Mouse (Mus musculus): ENCODE results near the gene Sar1b. TPM values are rescaled to one million over a fixed set of nuclear protein-coding genes. Genes with fewer than 3 reads are reported as not detected.
A peak's percentile ranks its signal among the peaks of the same experiment; 100 is the strongest.

The Sar1b gene
- total and polyA plus RNA-seq, 3 experiments: 104 to 124 TPM; not detected in 1

GRCm38 (mm10) chr11:51819964-51820363 is 56.5 kb downstream of the Sar1b start (continued):
- TF ChIP-seq EP300 (IDR thresholded peaks at IDR 0.05; ENCODE audit: low read depth in 1 of 2, low read length in 2 of 2): no peak
- peak; percentile 71; the same call in 1 of the 2 replicates for TF ChIP-seq MYC (IDR thresholded peaks at IDR 0.05; ENCODE audit: low read depth, low read length)
- TF ChIP-seq MEF2A (IDR thresholded peaks at IDR 0.05; ENCODE audit: extremely low read depth, insufficient replicate concordance, low read depth, low read length, poor library complexity, severe bottlenecking): no peak
- TF ChIP-seq GATA1 (IDR thresholded peaks at IDR 0.05; ENCODE audit: low read depth, low read length): no peak
- TF ChIP-seq E2F4 (IDR thresholded peaks at IDR 0.05; ENCODE audit: borderline replicate concordance, low read depth, low read length): no peak
- TF ChIP-seq POLR2A (IDR thresholded peaks at IDR 0.05; ENCODE audit: control insufficient read depth in 1 of 2, insufficient read depth in 1 of 2, low read depth in 1 of 2, low read length in 2 of 2, poor library complexity in 1 of 2): no peak
- no peak for TF ChIP-seq RCOR1 (IDR thresholded peaks at IDR 0.05; ENCODE audit: low read depth, low read length)
- TF ChIP-seq TBP (IDR thresholded peaks at IDR 0.05; ENCODE audit: low read depth, low read length): no peak
- peak; percentile 75 for TF ChIP-seq MXI1 (IDR thresholded peaks at IDR 0.05; ENCODE audit: low read depth, low read length)
- TF ChIP-seq ETS1 (IDR thresholded peaks at IDR 0.05; ENCODE audit: low read depth, low read length): no peak
- no peak for TF ChIP-seq NRF1 (IDR thresholded peaks at IDR 0.05; ENCODE audit: insufficient read depth, low read depth, low read length, poor library complexity, severe bottlenecking)
- peak; percentile 90 for TF ChIP-seq ZC3H11A (IDR thresholded peaks at IDR 0.05; ENCODE audit: low read depth, low read length)
- TF ChIP-seq ZNF384 (IDR thresholded peaks at IDR 0.05; ENCODE audit: low read depth, low read length): peak; percentile 31; the same call in 1 of the 2 replicates
- no peak for TF ChIP-seq POLR2AphosphoS5 (IDR thresholded peaks at IDR 0.05; ENCODE audit: borderline replicate concordance, low read depth, low read length)

GRCm38 (mm10) chr11:51820861-51821260 is 57.4 kb downstream of the Sar1b start:
- Histone ChIP-seq H3K36me3 (ENCODE audit: control insufficient read depth in 1 of 2, insufficient read depth in 2 of 2, low read length in 2 of 2) (peaks cover 0 to 5% of the 10 kb centered on the region in 2 experiments; a peak in 3 of 4 replicates), H3K27ac (ENCODE audit: control insufficient read depth, low read depth, low read length) (no peak overlapping the region), H3K4me1 (ENCODE audit: control insufficient read depth in 1 of 2, insufficient read depth in 2 of 2, low read length in 2 of 2) (peaks cover 0 to 6% of the 10 kb centered on the region in 2 experiments; a peak in 2 of 4 replicates), H3K9me3 (replicated peaks; ENCODE audit: insufficient read depth, low read length) (no peaks in the 10 kb centered on the region), H3K9ac (ENCODE audit: control insufficient read depth, low read depth, low read length, poor library complexity, severe bottlenecking) (no peak overlapping the region), H3K27me3 (ENCODE audit: control insufficient read depth in 1 of 2, insufficient read depth in 2 of 2, low read length in 2 of 2) (no peaks in the 10 kb centered on the region), H3K79me2 (ENCODE audit: control insufficient read depth, insufficient read depth, low read length, poor library complexity) (no peaks in the 10 kb centered on the region), H3K4me3 (ENCODE audit: control insufficient read depth in 1 of 2, insufficient read depth in 1 of 2, low read depth in 2 of 2, low read length in 2 of 2) (no peak overlapping the region)
- peak; percentile 86 for DNase-seq (ENCODE audit: low read depth, low spot score)
- TF ChIP-seq TBP (IDR thresholded peaks at IDR 0.05; ENCODE audit: low read depth, low read length) (0 out of 2 replicates have a peak, but pooled peaks have one; percentile 18), E2F4 (IDR thresholded peaks at IDR 0.05; ENCODE audit: borderline replicate concordance, low read depth, low read length) (no peak), ZKSCAN1 (IDR thresholded peaks at IDR 0.05; ENCODE audit: low read depth, low read length) (no peak), SIN3A (IDR thresholded peaks at IDR 0.05; ENCODE audit: low read length) (no peak), MYB (IDR thresholded peaks at IDR 0.05; ENCODE audit: low read depth, low read length) (no peak), MAX (IDR thresholded peaks at IDR 0.05; ENCODE audit: low read length) (0 out of 2 replicates have a peak, but pooled peaks have one; percentile 25), CTCF (IDR thresholded peaks at IDR 0.05 in 2 of 3, conservative IDR thresholded peaks at IDR 0.05 in 1 of 3; ENCODE audit: control insufficient read depth in 1 of 3, insufficient read depth in 1 of 3, low read depth in 2 of 3, low read length in 3 of 3, poor library complexity in 1 of 3, severe bottlenecking in 1 of 3) (peak; percentile 95 to 98 (median 97)), RAD21 (IDR thresholded peaks at IDR 0.05; ENCODE audit: low read depth, low read length) (peak; percentile 62), MYC (IDR thresholded peaks at IDR 0.05; ENCODE audit: low read depth, low read length) (0 out of 2 replicates have a peak, but pooled peaks have one; percentile 4), GABPA (IDR thresholded peaks at IDR 0.05; ENCODE audit: low read depth, low read length) (no peak), ZC3H11A (IDR thresholded peaks at IDR 0.05; ENCODE audit: low read depth, low read length) (peak; percentile 63), SMC3 (IDR thresholded peaks at IDR 0.05; ENCODE audit: low read depth, low read length) (peak; percentile 91), ETS1 (IDR thresholded peaks at IDR 0.05; ENCODE audit: low read depth, low read length) (no peak), GATA1 (IDR thresholded peaks at IDR 0.05; ENCODE audit: low read depth, low read length) (no peak), ZNF384 (IDR thresholded peaks at IDR 0.05; ENCODE audit: low read depth, low read length) (0 out of 2 replicates have a peak, but pooled peaks have one; percentile 12)

Measured in MEL (cell line).